Mouse (Mus musculus) limb, embryonic 15.5 days (tissue): ENCODE data around the gene Tmprss13. TPM values are rescaled to one million over a fixed set of nuclear protein-coding genes. Genes with fewer than 3 reads are reported as not detected.

ENCODE experiments used
- ATAC-seq: fragments of 200-750 bp; cut with Nextera tagmentation; 2 replicates; pipeline ENCODE4 v1.8.0; 2017; ENCODE audit warnings: low read depth, moderate TSS enrichment; ENCODE audit not compliant: insufficient number of reproducible peaks, low FRiP score, low TSS enrichment
- H3K27ac ChIP-seq: fragments of 300-500 bp; sonication (generic); 2 replicates; pipeline ENCODE4 v1.5.1; 2015; ENCODE audit warnings: moderate library complexity, mild to moderate bottlenecking, inconsistent platforms
- H3K27me3 ChIP-seq: fragments of 300-500 bp; sonication (generic); 2 replicates; pipeline ENCODE4 v1.6.1; 2015; ENCODE audit warnings: inconsistent platforms
- H3K36me3 ChIP-seq: fragments of 300-500 bp; sonication (generic); 2 replicates; pipeline ENCODE4 v1.6.1; 2015; ENCODE audit warnings: inconsistent platforms
- H3K4me1 ChIP-seq: fragments of 300-500 bp; sonication (generic); 2 replicates; pipeline ENCODE4 v1.6.1; 2015; ENCODE audit warnings: inconsistent platforms
- H3K4me2 ChIP-seq: fragments of 300-500 bp; sonication (generic); 2 replicates; pipeline ENCODE4 v1.6.1; 2015; ENCODE audit warnings: mild to moderate bottlenecking, inconsistent platforms
- H3K4me3 ChIP-seq: fragments of 300-500 bp; sonication (generic); 2 replicates; pipeline ENCODE4 v1.5.1; 2015; ENCODE audit warnings: mild to moderate bottlenecking, inconsistent platforms
- H3K9ac ChIP-seq: fragments of 300-500 bp; sonication (generic); 2 replicates; pipeline ENCODE4 v1.6.1; 2015; ENCODE audit warnings: inconsistent platforms
- H3K9me3 ChIP-seq: fragments of 300-500 bp; sonication (generic); 2 replicates; pipeline ENCODE4 v1.6.1; 2016; ENCODE audit warnings: inconsistent platforms
- WGBS: fragments of 180-500 bp; shearing (Covaris S2); methylation state at CpG from one replicate; pipeline ENCODE4 v1.1.7; 2015; 5-methylcytosine and 5-hydroxymethylcytosine counted together
- polyA plus RNA-seq: library from polyadenylated mRNA; unstranded; fragments of >200 nt; fragmentation: Nextera tagmentation; extraction: Ambion mirVana; gene quantifications from 2 replicates; pipeline ENCODE4 v1.2.1, GENCODE M21; 2015

The Tmprss13 gene
- polyA plus RNA-seq, 1 experiment from 2014 or later = 14.7 TPM

GRCm38 (mm10) chr9:45370117-45370561 is 51.2 kb downstream of the Tmprss13 start, which contains the start of gene Fxyd6:
Gene Fxyd6 (plus strand): TSS chr9:45370185.
- Histone ChIP-seq H3K9me3 (no peaks in the 10 kb centered on the region), H3K4me1 (peaks cover 22% of the 10 kb centered on the region), H3K4me2 (peak within 1 kb of the TSS; percentile 85), H3K4me3 (peak within 1 kb of the TSS; percentile 62), H3K9ac (peak within 1 kb of the TSS; percentile 51), H3K27me3 (peaks cover 3% of the 10 kb centered on the region; the same call in 1 of the 2 replicates), H3K36me3 (no peaks in the 10 kb centered on the region), H3K27ac (peak within 1 kb of the TSS; percentile 44)
- 0 out of 2 replicates have a peak, but pooled peaks have one; percentile 56 for ATAC-seq
- under 1% methylated on average over 28 of the region's 28 CpGs for WGBS

GRCm38 (mm10) chr9:45370616-45371336 is 51.9 kb downstream of the Tmprss13 start:
- 6% methylated on average over 25 of the region's 25 CpGs for WGBS
- H3K27me3 ChIP-seq = peaks cover 3% of the 10 kb centered on the region; the same call in 1 of the 2 replicates
- peak overlapping the region; percentile 51 for H3K9ac ChIP-seq
- peaks cover 24% of the 10 kb centered on the region for H3K4me1 ChIP-seq
- no peaks in the 10 kb centered on the region for H3K9me3 ChIP-seq
- H3K4me2 ChIP-seq = peak overlapping the region; percentile 85
- H3K36me3 ChIP-seq = no peaks in the 10 kb centered on the region
- no peak for ATAC-seq
- peak overlapping the region; percentile 44 for H3K27ac ChIP-seq
- H3K4me3 ChIP-seq = peak overlapping the region; percentile 62

GRCm38 (mm10) chr9:45371337-45371707 is 52.4 kb downstream of the Tmprss13 start:
- H3K27ac ChIP-seq = 0 out of 2 replicates have a peak overlapping the region, but pooled peaks have one; percentile 44
- H3K36me3 ChIP-seq = no peaks in the 10 kb centered on the region
- no peaks in the 10 kb centered on the region for H3K9me3 ChIP-seq
- H3K4me3 ChIP-seq = peak overlapping the region; percentile 62
- peak overlapping the region; percentile 85 for H3K4me2 ChIP-seq
- H3K4me1 ChIP-seq = peaks cover 25% of the 10 kb centered on the region
- WGBS = 48% methylated on average over 2 of the region's 2 CpGs
- peaks cover 3% of the 10 kb centered on the region; the same call in 1 of the 2 replicates for H3K27me3 ChIP-seq
- no peak for ATAC-seq
- H3K9ac ChIP-seq = no peak overlapping the region

- Histone ChIP-seq H3K4me1 (peaks cover 25% of the 10 kb centered on the region), H3K36me3 (no peaks in the 10 kb centered on the region), H3K4me3 (no peak overlapping the region), H3K27me3 (peaks cover 3% of the 10 kb centered on the region; the same call in 1 of the 2 replicates), H3K27ac (no peak overlapping the region), H3K9me3 (no peaks in the 10 kb centered on the region), H3K4me2 (no peak overlapping the region), H3K9ac (no peak overlapping the region)
- ATAC-seq = no peak
- 57% methylated on average over 3 of the region's 3 CpGs for WGBS
Measured at GRCm38 (mm10) chr9:45373896-45374295, 55.0 kb downstream of the Tmprss13 start.

GRCm38 (mm10) chr9:45374988-45375502 is 56.1 kb downstream of the Tmprss13 start:
- no peaks in the 10 kb centered on the region for H3K36me3 ChIP-seq
- H3K27me3 ChIP-seq = no peaks in the 10 kb centered on the region
- no peak overlapping the region for H3K9ac ChIP-seq
- H3K4me3 ChIP-seq = no peak overlapping the region
- ATAC-seq = no peak
- 77% methylated on average over 6 of the region's 6 CpGs for WGBS
- no peak overlapping the region for H3K27ac ChIP-seq
- no peaks in the 10 kb centered on the region for H3K9me3 ChIP-seq
- peaks cover 21% of the 10 kb centered on the region for H3K4me1 ChIP-seq
- H3K4me2 ChIP-seq = no peak overlapping the region

GRCm38 (mm10) chr9:45376427-45376826 is 57.5 kb downstream of the Tmprss13 start:
- Histone ChIP-seq H3K9ac (no peak overlapping the region), H3K4me1 (peaks cover 24% of the 10 kb centered on the region), H3K36me3 (no peaks in the 10 kb centered on the region; the same call in 1 of the 2 replicates), H3K4me3 (no peak overlapping the region), H3K27ac (no peak overlapping the region), H3K9me3 (no peaks in the 10 kb centered on the region), H3K4me2 (no peak overlapping the region), H3K27me3 (no peaks in the 10 kb centered on the region)
- no peak for ATAC-seq
- 57% methylated on average over 4 of the region's 4 CpGs for WGBS

GRCm38 (mm10) chr9:45376883-45377282 is 58.0 kb downstream of the Tmprss13 start:
- Histone ChIP-seq H3K4me3 (no peak overlapping the region), H3K4me2 (no peak overlapping the region), H3K4me1 (peaks cover 24% of the 10 kb centered on the region), H3K36me3 (no peaks in the 10 kb centered on the region; the same call in 1 of the 2 replicates), H3K9me3 (no peaks in the 10 kb centered on the region), H3K27me3 (no peaks in the 10 kb centered on the region), H3K27ac (no peak overlapping the region), H3K9ac (no peak overlapping the region)
- 72% methylated on average over 2 of the region's 2 CpGs for WGBS
- ATAC-seq = no peak

- Histone ChIP-seq H3K9ac (no peak overlapping the region), H3K4me2 (no peak overlapping the region), H3K27ac (peak overlapping the region; percentile 17; the same call in 1 of the 2 replicates), H3K27me3 (no peaks in the 10 kb centered on the region), H3K4me3 (no peak overlapping the region), H3K4me1 (peaks cover 12% of the 10 kb centered on the region), H3K9me3 (no peaks in the 10 kb centered on the region), H3K36me3 (no peaks in the 10 kb centered on the region; the same call in 1 of the 2 replicates)
- 58% methylated on average over 10 of the region's 10 CpGs for WGBS
- no peak for ATAC-seq
Measured at GRCm38 (mm10) chr9:45380411-45381251, 61.7 kb downstream of the Tmprss13 start.

- ATAC-seq = no peak
- Histone ChIP-seq H3K4me2 (no peak overlapping the region), H3K9me3 (no peaks in the 10 kb centered on the region), H3K27ac (no peak overlapping the region), H3K9ac (no peak overlapping the region), H3K4me3 (no peak overlapping the region), H3K36me3 (no peaks in the 10 kb centered on the region; the same call in 1 of the 2 replicates), H3K27me3 (no peaks in the 10 kb centered on the region), H3K4me1 (peaks cover 9% of the 10 kb centered on the region; the same call in 1 of the 2 replicates)
- 69% methylated on average over 5 of the region's 5 CpGs for WGBS
Measured at GRCm38 (mm10) chr9:45382336-45382735, 63.4 kb downstream of the Tmprss13 start.

GRCm38 (mm10) chr9:45382834-45383233 is 63.9 kb downstream of the Tmprss13 start:
- H3K9me3 ChIP-seq = no peaks in the 10 kb centered on the region
- H3K27me3 ChIP-seq = no peaks in the 10 kb centered on the region
- H3K36me3 ChIP-seq = no peaks in the 10 kb centered on the region; the same call in 1 of the 2 replicates
- no peak for ATAC-seq
- H3K4me3 ChIP-seq = no peak overlapping the region
- H3K27ac ChIP-seq = no peak overlapping the region
- no peak overlapping the region for H3K4me2 ChIP-seq
- H3K9ac ChIP-seq = no peak overlapping the region
- H3K4me1 ChIP-seq = peaks cover 9% of the 10 kb centered on the region; the same call in 1 of the 2 replicates
- 74% methylated on average over 5 of the region's 5 CpGs for WGBS

- H3K4me2 ChIP-seq = no peak overlapping the region
- H3K36me3 ChIP-seq = no peaks in the 10 kb centered on the region; the same call in 1 of the 2 replicates
- no peak overlapping the region for H3K9ac ChIP-seq
- H3K9me3 ChIP-seq = no peaks in the 10 kb centered on the region
- no peak overlapping the region for H3K27ac ChIP-seq
- WGBS = 94% methylated on average over 6 of the region's 6 CpGs
- peaks cover 9% of the 10 kb centered on the region; the same call in 1 of the 2 replicates for H3K4me1 ChIP-seq
- no peak overlapping the region for H3K4me3 ChIP-seq
- ATAC-seq = no peak
- no peaks in the 10 kb centered on the region for H3K27me3 ChIP-seq
Measured at GRCm38 (mm10) chr9:45383883-45384282, 65.0 kb downstream of the Tmprss13 start.
